Mouse (Mus musculus): ENCODE measurements around the gene Sall1.

Gene Sall1

GRCm38 (mm10) chr8:89003336-89003896 is 40.5 kb downstream of the Sall1 start:
- no peak for ATAC-seq (ENCODE audit: insufficient number of reproducible peaks, low FRiP score, low TSS enrichment)

GRCm38 (mm10) chr8:89002128-89002527 is 41.8 kb downstream of the Sall1 start:
- no peak for ATAC-seq (ENCODE audit: insufficient number of reproducible peaks, low FRiP score, low TSS enrichment)

GRCm38 (mm10) chr8:88997276-88997675 is 46.7 kb downstream of the Sall1 start:
- ATAC-seq (ENCODE audit: insufficient number of reproducible peaks, low FRiP score, low TSS enrichment), result no peak

GRCm38 (mm10) chr8:88991780-88992509 is 52.0 kb downstream of the Sall1 start:
- ATAC-seq (ENCODE audit: insufficient number of reproducible peaks, low FRiP score, low TSS enrichment), result no peak

GRCm38 (mm10) chr8:88991176-88991575 is 52.8 kb downstream of the Sall1 start:
- no peak for ATAC-seq (ENCODE audit: insufficient number of reproducible peaks, low FRiP score, low TSS enrichment)

- ATAC-seq (ENCODE audit: insufficient number of reproducible peaks, low FRiP score, low TSS enrichment), result no peak
These were observed 55.0 kb downstream of the Sall1 start for GRCm38 (mm10) chr8:88989002-88989401.

GRCm38 (mm10) chr8:88983468-88983867 is 60.5 kb downstream of the Sall1 start:
- no peak for ATAC-seq (ENCODE audit: insufficient number of reproducible peaks, low FRiP score, low TSS enrichment)
